Mouse (Mus musculus) myocyte (in vitro differentiated cells): ENCODE results near the gene Defb45. TPM values are rescaled to one million over a fixed set of nuclear protein-coding genes. Genes with fewer than 3 reads are reported as not detected.
A peak's percentile ranks its signal among the peaks of the same experiment; 100 is the strongest.

ENCODE experiments used
- H3K27me3 ChIP-seq: one replicate; pipeline ENCODE4 v1.6.1; 2011; ENCODE audit not compliant: control insufficient read depth, insufficient read depth, insufficient read length
- H3K36me3 ChIP-seq: one replicate; pipeline ENCODE4 v1.6.1; 2011; ENCODE audit not compliant: control insufficient read depth, insufficient read depth
- H3K4me2 ChIP-seq: one replicate; pipeline ENCODE4 v1.6.1; 2011; ENCODE audit warnings: low read depth, control low read depth
- H3K4me3 ChIP-seq: one replicate; pipeline ENCODE4 v1.5.1; 2011; ENCODE audit warnings: mild to moderate bottlenecking, control low read depth, moderate library complexity
- H3K79me2 ChIP-seq: one replicate; pipeline ENCODE4 v1.6.1; 2011; ENCODE audit not compliant: control insufficient read depth, insufficient read depth
- H3ac ChIP-seq: one replicate; pipeline ENCODE4 v1.6.1; 2011; ENCODE audit not compliant: control insufficient read depth, insufficient read length
- CEBPB ChIP-seq: IDR thresholded peaks from 2 replicates; pipeline ENCODE4 v1.6.1; 2011; ENCODE audit warnings: mild to moderate bottlenecking, moderate library complexity; ENCODE audit not compliant: poor library complexity, insufficient read depth, severe bottlenecking
- E2F4 ChIP-seq: IDR thresholded peaks from one replicate; pipeline ENCODE4 v1.6.1; 2011; ENCODE audit warnings: mild to moderate bottlenecking, control low read depth, moderate library complexity; ENCODE audit not compliant: insufficient read depth
- MAX ChIP-seq: IDR thresholded peaks from one replicate; pipeline ENCODE4 v1.6.1; 2011; ENCODE audit warnings: low read depth, mild to moderate bottlenecking, control low read depth
- MYOD1 ChIP-seq, 3 experiments: IDR thresholded peaks; one replicate each; pipeline ENCODE4 v1.6.1; 2011; ENCODE audit warnings: control low read depth in 2 of 3, low read depth in 2 of 3, mild to moderate bottlenecking in 2 of 3, moderate library complexity in 1 of 3; ENCODE audit not compliant: insufficient read length in 2 of 3, control insufficient read depth in 1 of 3
- MYOG ChIP-seq, 3 experiments: IDR thresholded peaks; one replicate each; pipeline ENCODE4 v1.6.1; 2011; ENCODE audit warnings: control low read depth in 2 of 3, low read depth in 2 of 3, mild to moderate bottlenecking in 2 of 3; ENCODE audit not compliant: insufficient read length in 2 of 3, control insufficient read depth in 1 of 3, insufficient read depth in 1 of 3
- POLR2A ChIP-seq: IDR thresholded peaks from one replicate; pipeline ENCODE4 v1.6.1; 2011; ENCODE audit warnings: low read depth, mild to moderate bottlenecking, control low read depth, moderate library complexity; ENCODE audit not compliant: insufficient read length
- POLR2AphosphoS2 ChIP-seq: IDR thresholded peaks from one replicate; pipeline ENCODE4 v1.6.1; 2011; ENCODE audit warnings: low read depth, control low read depth; ENCODE audit not compliant: insufficient read length
- REST ChIP-seq: IDR thresholded peaks from one replicate; pipeline ENCODE4 v1.6.1; 2011; ENCODE audit warnings: mild to moderate bottlenecking, control low read depth, moderate library complexity; ENCODE audit not compliant: insufficient read depth, insufficient read length
- SRF ChIP-seq: IDR thresholded peaks from one replicate; pipeline ENCODE4 v1.6.1; 2011; ENCODE audit warnings: low read depth; ENCODE audit not compliant: control insufficient read depth, insufficient read length
- TCF12 ChIP-seq: IDR thresholded peaks from one replicate; pipeline ENCODE4 v1.6.1; 2011; ENCODE audit warnings: mild to moderate bottlenecking, control low read depth; ENCODE audit not compliant: poor library complexity, insufficient read depth, severe bottlenecking
- TCF3 ChIP-seq: IDR thresholded peaks from one replicate; pipeline ENCODE4 v1.6.1; 2011; ENCODE audit warnings: low read depth, control low read depth; ENCODE audit not compliant: insufficient read length
- USF1 ChIP-seq: IDR thresholded peaks from one replicate; pipeline ENCODE4 v1.6.1; 2011; ENCODE audit warnings: low read depth, mild to moderate bottlenecking, control low read depth, moderate library complexity
- polyA plus RNA-seq: library from polyadenylated mRNA; unstranded; fragments of >200 nt; fragmentation: generic; extraction: Trizol; gene quantifications from one replicate; pipeline ENCODE4 v1.2.1, GENCODE M21; 2012; ENCODE audit warnings: missing spikeins

Defb45 gene
- polyA plus RNA-seq, 1 experiment: 0.30 TPM

DNA sequence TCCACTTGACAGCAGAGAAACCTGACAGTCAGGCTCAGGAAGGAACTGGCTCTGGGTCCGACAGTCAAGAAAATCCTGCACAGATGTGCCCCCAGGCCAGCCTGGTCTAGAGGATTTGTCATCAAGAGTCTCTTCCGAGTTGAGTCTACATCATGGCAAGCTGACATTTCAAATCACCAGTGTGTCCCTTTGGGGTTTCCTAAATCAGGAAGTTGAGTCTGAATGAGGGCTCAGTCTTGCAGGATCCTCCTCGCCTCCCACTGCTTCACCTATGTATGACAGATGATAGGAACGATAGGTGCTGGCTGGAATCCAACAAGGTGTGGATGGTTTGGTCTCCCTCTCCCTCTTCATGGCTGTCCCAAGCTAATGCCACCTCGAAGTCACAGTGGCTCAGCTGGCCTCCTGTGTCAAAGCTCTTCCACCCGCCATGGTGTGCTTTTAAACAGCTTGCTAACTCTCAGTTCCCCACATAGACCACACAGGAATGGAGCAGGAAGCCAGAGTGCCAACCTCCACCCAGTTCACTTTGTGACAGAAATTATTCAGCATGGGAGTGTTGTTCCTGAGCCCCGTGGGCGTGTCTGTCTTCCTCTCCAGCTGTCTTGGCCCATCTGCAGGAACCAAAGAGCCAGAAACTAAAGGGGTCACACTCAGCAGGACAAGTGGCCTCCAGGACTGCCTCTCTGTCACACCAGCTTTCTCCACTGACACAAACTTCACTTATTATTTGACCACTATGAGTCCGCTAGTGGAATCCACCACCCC is 21.4 kb upstream of the Defb45 start:
- no peaks in the 10 kb centered on the region for H3K79me2 ChIP-seq
- peak overlapping the region; percentile 64 for H3K4me2 ChIP-seq
- no peak overlapping the region for H3K4me3 ChIP-seq
- no peak overlapping the region for H3ac ChIP-seq
- peak; percentile 12 for TF ChIP-seq POLR2A
- peak; percentile 25 to 89 (median 86) for TF ChIP-seq MYOD1 (IDR thresholded peaks at IDR 0.05; ENCODE audit: control insufficient read depth in 1 of 3, insufficient read length in 2 of 3, low read depth in 2 of 3)
- TF ChIP-seq E2F4: no peak
- TF ChIP-seq TCF12: peak; percentile 5
- TF ChIP-seq TCF3: no peak
- peak in 1 of 3 experiments; percentile 64 for TF ChIP-seq MYOG (IDR thresholded peaks at IDR 0.05; ENCODE audit: control insufficient read depth in 1 of 3, insufficient read depth in 1 of 3, insufficient read length in 2 of 3, low read depth in 2 of 3)
- no peaks in the 10 kb centered on the region for H3K36me3 ChIP-seq
- no peaks in the 10 kb centered on the region for H3K27me3 ChIP-seq

- Histone ChIP-seq H3K27me3 (no peaks in the 10 kb centered on the region), H3K36me3 (no peaks in the 10 kb centered on the region), H3K4me2 (no peak overlapping the region), H3K4me3 (no peak overlapping the region), H3K79me2 (no peaks in the 10 kb centered on the region), H3ac (no peak overlapping the region)
- TF ChIP-seq MYOG (IDR thresholded peaks at IDR 0.05; ENCODE audit: control insufficient read depth in 1 of 3, insufficient read depth in 1 of 3, insufficient read length in 2 of 3, low read depth in 2 of 3) (no peak), MYOD1 (IDR thresholded peaks at IDR 0.05; ENCODE audit: control insufficient read depth in 1 of 3, insufficient read length in 2 of 3, low read depth in 2 of 3) (no peak), MAX (no peak), TCF3 (no peak), USF1 (no peak), SRF (no peak), E2F4 (no peak), POLR2A (no peak), REST (no peak), POLR2AphosphoS2 (no peak), TCF12 (no peak), CEBPB (no peak)
Observed at GRCm38 (mm10) chr2:152617374-152617773, 18.2 kb upstream of the Defb45 start.

DNA sequence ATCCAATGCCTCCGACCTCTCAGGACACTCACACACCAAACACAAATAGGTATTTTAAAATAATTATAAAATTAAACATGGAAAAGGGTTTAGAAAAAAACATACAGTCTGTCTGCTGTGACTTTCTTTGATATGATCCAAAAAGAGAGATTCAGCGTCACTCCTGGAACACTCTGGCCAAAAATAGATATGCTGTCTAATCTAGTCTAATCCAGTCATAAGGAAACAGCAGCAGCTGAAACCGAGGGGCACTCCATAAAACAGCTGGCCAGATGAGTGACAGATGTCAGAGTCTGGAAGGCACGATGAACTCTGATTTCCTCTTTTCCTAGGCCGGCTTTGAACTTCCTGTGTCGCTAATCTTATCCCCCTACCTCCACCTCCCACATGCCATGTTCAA is 17.3 kb upstream of the Defb45 start:
- Histone ChIP-seq H3K36me3 (no peaks in the 10 kb centered on the region), H3K79me2 (no peaks in the 10 kb centered on the region), H3K4me2 (no peak overlapping the region), H3K4me3 (no peak overlapping the region), H3K27me3 (no peaks in the 10 kb centered on the region), H3ac (no peak overlapping the region)
- TF ChIP-seq SRF: no peak
- no peak for TF ChIP-seq MYOD1 (IDR thresholded peaks at IDR 0.05; ENCODE audit: control insufficient read depth in 1 of 3, insufficient read length in 2 of 3, low read depth in 2 of 3)
- no peak for TF ChIP-seq REST
- TF ChIP-seq USF1: no peak
- TF ChIP-seq POLR2AphosphoS2: no peak
- TF ChIP-seq CEBPB: no peak
- TF ChIP-seq MYOG (IDR thresholded peaks at IDR 0.05; ENCODE audit: control insufficient read depth in 1 of 3, insufficient read depth in 1 of 3, insufficient read length in 2 of 3, low read depth in 2 of 3): no peak
- no peak for TF ChIP-seq MAX
- TF ChIP-seq TCF3: no peak
- no peak for TF ChIP-seq E2F4
- no peak for TF ChIP-seq POLR2A
- TF ChIP-seq TCF12: no peak

DNA sequence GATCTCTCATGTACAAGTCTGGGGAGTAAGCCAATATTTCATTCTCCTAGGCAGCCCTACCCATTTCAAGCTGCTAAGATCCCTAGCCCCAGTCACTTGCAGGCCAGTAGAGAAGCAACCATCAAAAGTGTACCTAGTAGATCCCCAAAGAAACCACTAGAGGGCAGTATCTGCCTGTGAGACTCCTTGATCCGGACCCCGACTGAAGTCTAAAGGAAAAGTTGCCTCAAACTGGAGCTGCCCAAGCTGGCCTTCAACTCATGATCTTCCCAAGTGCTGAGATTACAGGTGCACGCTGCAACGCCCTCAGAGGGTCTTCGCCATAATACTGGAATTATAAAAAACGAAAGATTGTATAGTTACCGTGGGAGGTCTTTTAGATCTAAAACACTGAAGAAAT is 16.4 kb upstream of the Defb45 start:
- H3K36me3 ChIP-seq: no peaks in the 10 kb centered on the region
- H3K4me2 ChIP-seq: no peak overlapping the region
- H3ac ChIP-seq: no peak overlapping the region
- TF ChIP-seq REST (no peak), POLR2AphosphoS2 (no peak), SRF (no peak), MAX (no peak), E2F4 (no peak), TCF3 (no peak), MYOG (IDR thresholded peaks at IDR 0.05; ENCODE audit: control insufficient read depth in 1 of 3, insufficient read depth in 1 of 3, insufficient read length in 2 of 3, low read depth in 2 of 3) (no peak), MYOD1 (IDR thresholded peaks at IDR 0.05; ENCODE audit: control insufficient read depth in 1 of 3, insufficient read length in 2 of 3, low read depth in 2 of 3) (no peak), POLR2A (no peak), CEBPB (no peak), TCF12 (no peak), USF1 (no peak)
- H3K4me3 ChIP-seq: no peak overlapping the region
- H3K27me3 ChIP-seq: no peaks in the 10 kb centered on the region
- H3K79me2 ChIP-seq: no peaks in the 10 kb centered on the region

DNA sequence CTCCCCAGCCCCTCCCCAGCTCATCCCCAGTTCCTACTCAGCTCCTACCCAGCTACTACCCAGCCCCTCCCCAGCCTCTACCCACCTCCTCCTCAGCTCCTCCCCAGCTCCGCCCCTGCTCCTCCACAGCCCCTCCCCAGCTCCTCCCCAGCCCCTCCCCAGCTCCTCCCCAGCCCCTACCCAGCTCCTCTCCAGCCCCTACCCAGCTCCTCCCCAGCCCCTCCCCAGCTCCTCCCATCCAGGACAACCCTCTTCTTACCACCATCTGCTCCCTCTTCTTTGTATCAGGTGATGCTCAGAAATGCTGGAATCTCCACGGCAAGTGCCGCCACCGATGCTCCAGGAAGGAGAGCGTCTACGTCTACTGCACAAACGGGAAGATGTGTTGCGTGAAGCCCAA is 13.0 kb upstream of the Defb45 start:
- H3K36me3 ChIP-seq: no peaks in the 10 kb centered on the region
- no peak for TF ChIP-seq MYOG (IDR thresholded peaks at IDR 0.05; ENCODE audit: control insufficient read depth in 1 of 3, insufficient read depth in 1 of 3, insufficient read length in 2 of 3, low read depth in 2 of 3)
- no peak for TF ChIP-seq REST
- TF ChIP-seq E2F4: no peak
- no peak for TF ChIP-seq MYOD1 (IDR thresholded peaks at IDR 0.05; ENCODE audit: control insufficient read depth in 1 of 3, insufficient read length in 2 of 3, low read depth in 2 of 3)
- no peak for TF ChIP-seq SRF
- TF ChIP-seq CEBPB: no peak
- no peak for TF ChIP-seq TCF3
- TF ChIP-seq TCF12: no peak
- TF ChIP-seq POLR2AphosphoS2: no peak
- TF ChIP-seq POLR2A: no peak
- no peak for TF ChIP-seq MAX
- H3K79me2 ChIP-seq: no peaks in the 10 kb centered on the region
- H3K4me3 ChIP-seq: no peak overlapping the region
- H3K4me2 ChIP-seq: no peak overlapping the region
- no peaks in the 10 kb centered on the region for H3K27me3 ChIP-seq
- no peak overlapping the region for H3ac ChIP-seq
